Mouse (Mus musculus) bone marrow, adult 2 months (tissue): ENCODE measurements around the gene Kcnip4. TPM values are rescaled to one million over a fixed set of nuclear protein-coding genes. Genes with fewer than 3 reads are reported as not detected.

ENCODE experiments used
- H3K27ac ChIP-seq: fragments of 200-500 bp; 2 replicates; pipeline ENCODE4 v1.5.1; 2012; ENCODE audit warnings: low read depth, mild to moderate bottlenecking, control low read depth, inconsistent platforms, low read length; ENCODE audit not compliant: control insufficient read depth, poor library complexity, insufficient read depth
- H3K4me1 ChIP-seq: fragments of 200-500 bp; 2 replicates; pipeline ENCODE4 v1.6.1; 2011; ENCODE audit warnings: low read length; ENCODE audit not compliant: control insufficient read depth, insufficient read depth
- H3K4me3 ChIP-seq: fragments of 200-500 bp; replicated peaks from 2 replicates; pipeline ENCODE3; 2011; ENCODE audit warnings: mild to moderate bottlenecking, low read depth, low read length, control low read depth; ENCODE audit not compliant: control insufficient read depth
- CTCF ChIP-seq: fragments of 200-500 bp; IDR thresholded peaks from 2 replicates; pipeline ENCODE4 v1.5.1; 2011; ENCODE audit warnings: low read length, control low read depth; ENCODE audit not compliant: control insufficient read depth, insufficient read depth
- POLR2A ChIP-seq: fragments of 200-500 bp; IDR thresholded peaks from 2 replicates; pipeline ENCODE4 v1.6.1; 2011; ENCODE audit warnings: low read depth, mild to moderate bottlenecking, control low read depth, low read length, borderline replicate concordance; ENCODE audit not compliant: control insufficient read depth
- WGBS: fragments of 180-500 bp; shearing (Covaris S2); methylation state at CpG from one replicate; pipeline ENCODE4 v1.1.7; 2018; 5-methylcytosine and 5-hydroxymethylcytosine counted together
- polyA plus RNA-seq: library from polyadenylated mRNA; stranded (reverse); fragments of >200 nt; gene quantifications from 2 replicates; pipeline ENCODE4 v1.2.4, GENCODE M21; 2011; ENCODE audit warnings: low replicate concordance; ENCODE audit not compliant: missing spikeins, insufficient read depth, insufficient read length

Kcnip4 gene
- polyA plus RNA-seq, 1 experiment, result 1.5 TPM

DNA sequence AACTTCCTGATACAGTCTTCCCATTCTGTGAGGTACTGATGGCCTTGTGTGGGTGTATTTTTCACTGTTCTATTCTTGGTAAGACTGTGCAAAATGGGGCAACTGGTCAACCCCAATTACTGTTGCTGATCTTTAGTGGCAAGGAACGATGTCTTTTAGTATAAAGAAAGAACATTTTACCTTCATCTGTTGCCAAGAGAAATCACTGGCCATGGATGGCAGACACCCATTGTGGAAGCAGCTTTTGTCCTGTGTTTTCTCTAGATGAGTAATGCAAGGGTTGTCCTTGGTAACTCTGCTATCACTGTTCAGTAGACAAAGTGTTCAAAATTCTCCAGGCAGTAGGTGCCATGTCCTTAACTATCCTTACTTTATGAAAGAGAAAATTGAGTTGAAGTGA is 729.2 kb downstream of the Kcnip4 start:
- Histone ChIP-seq H3K4me1 (no peaks in the 10 kb centered on the region), H3K4me3 (no peak overlapping the region), H3K27ac (no peak overlapping the region)
- no peak for TF ChIP-seq CTCF
- TF ChIP-seq POLR2A, result no peak
- 54% methylated on average over 1 of the region's 1 CpGs for WGBS

DNA sequence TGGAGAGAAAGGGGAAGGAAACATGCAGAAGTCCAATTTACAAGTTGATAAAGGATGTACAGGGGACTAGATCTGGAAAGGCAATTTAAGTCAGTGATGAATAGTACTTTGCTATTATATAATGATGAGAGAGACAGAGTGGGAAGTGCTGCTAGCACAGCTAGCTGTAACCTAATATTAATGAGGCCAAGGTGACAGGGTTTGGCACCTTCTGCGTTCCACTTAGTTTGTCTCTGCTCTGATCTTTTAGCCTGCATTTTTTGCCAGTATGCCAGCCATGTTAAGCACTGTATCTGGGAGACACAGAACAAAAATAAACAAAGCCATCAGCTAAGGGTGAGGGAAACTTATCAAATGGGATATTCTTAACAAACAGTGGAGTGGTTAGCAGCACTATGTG is 745.3 kb downstream of the Kcnip4 start:
- TF ChIP-seq POLR2A, result no peak
- no peak for TF ChIP-seq CTCF
- Histone ChIP-seq H3K4me3 (no peak overlapping the region), H3K27ac (no peak overlapping the region), H3K4me1 (no peaks in the 10 kb centered on the region)
- WGBS, result 62% methylated on average over 1 of the region's 1 CpGs

DNA sequence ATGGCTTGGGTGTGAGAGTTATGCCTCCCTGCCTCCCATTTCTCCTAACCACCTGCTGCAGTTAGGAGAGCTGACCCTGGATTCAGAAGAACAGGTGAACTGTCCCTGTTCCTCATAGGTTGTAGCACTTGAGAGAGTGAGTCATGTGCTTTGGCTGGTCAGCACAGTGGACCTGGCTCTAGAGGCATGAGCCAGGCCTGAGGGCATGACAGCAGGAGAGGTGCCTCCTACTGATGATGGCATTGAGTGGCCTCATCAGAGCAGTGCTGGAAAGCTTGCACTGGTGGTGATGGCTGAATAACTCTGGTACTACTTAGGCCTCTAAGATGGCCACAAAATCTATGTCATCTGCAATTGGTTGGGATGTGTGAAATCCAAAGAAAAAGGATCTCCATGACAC is 776.1 kb downstream of the Kcnip4 start:
- Histone ChIP-seq H3K27ac (no peak overlapping the region), H3K4me1 (no peaks in the 10 kb centered on the region), H3K4me3 (no peak overlapping the region)
- TF ChIP-seq POLR2A (no peak), CTCF (no peak)

DNA sequence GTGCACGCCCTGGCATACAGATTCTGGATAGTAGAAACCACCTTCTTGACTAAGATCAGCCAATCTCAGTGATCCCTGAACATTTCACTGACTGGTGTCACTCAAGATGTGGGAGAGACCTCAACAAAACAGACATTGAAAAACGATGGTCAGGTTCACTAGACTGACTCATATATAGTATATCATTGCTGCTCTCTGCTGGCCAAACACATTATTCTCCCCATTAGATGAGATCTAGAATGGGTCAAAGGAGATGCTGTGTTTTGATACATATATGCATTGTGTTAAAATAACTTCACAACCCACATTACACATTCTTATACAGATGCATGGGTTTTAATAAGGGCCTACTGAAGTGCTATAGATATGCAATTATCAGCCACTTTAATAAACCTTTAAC is 787.1 kb downstream of the Kcnip4 start:
- H3K4me3 ChIP-seq, result no peak overlapping the region
- no peak overlapping the region for H3K27ac ChIP-seq
- H3K4me1 ChIP-seq, result no peaks in the 10 kb centered on the region
- 43% methylated on average over 2 of the region's 2 CpGs for WGBS
- TF ChIP-seq CTCF (no peak), POLR2A (no peak)

DNA sequence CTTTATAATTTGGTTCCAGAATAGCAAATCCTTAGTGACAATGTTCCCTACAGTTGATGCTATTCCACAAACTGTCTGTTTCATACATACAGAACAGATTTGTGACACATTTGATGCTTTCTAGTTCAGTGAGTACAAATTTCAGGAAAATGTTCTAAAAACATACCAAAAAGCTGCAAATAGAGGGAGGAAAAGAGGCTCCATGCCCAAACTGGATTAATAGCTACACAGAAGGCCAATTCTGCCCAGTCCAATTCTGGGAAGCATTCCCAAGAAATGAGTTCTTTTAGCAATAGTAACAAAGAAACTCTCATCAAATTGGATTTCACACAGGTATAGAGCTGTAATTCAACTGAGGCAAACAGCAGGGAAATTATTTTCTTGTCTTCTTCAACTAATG is 806.5 kb downstream of the Kcnip4 start:
- TF ChIP-seq CTCF, result no peak
- TF ChIP-seq POLR2A, result no peak
- no peak overlapping the region for H3K4me3 ChIP-seq
- H3K4me1 ChIP-seq, result no peaks in the 10 kb centered on the region
- H3K27ac ChIP-seq, result no peak overlapping the region

DNA sequence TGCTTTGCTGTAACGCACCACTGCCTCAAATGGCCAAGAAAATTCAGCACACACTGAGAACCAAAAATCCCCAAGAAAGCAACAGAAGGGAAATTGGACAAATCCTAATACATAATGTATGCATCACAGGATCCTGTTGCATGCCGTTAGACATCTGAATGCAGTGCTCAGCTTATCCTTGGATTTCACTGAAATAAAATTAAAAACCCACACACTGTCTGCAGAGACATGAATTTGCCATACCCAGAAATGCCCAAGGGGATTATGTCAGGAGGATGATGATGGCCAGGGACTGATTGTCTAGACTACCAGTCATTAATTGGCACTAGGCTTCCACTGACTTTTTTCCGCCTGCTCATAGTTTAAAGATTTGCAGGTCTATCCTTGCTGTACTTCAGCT is 818.7 kb downstream of the Kcnip4 start:
- Histone ChIP-seq H3K4me1 (no peaks in the 10 kb centered on the region), H3K4me3 (no peak overlapping the region), H3K27ac (no peak overlapping the region)
- 78% methylated on average over 3 of the region's 3 CpGs for WGBS
- TF ChIP-seq POLR2A (no peak), CTCF (no peak)

DNA sequence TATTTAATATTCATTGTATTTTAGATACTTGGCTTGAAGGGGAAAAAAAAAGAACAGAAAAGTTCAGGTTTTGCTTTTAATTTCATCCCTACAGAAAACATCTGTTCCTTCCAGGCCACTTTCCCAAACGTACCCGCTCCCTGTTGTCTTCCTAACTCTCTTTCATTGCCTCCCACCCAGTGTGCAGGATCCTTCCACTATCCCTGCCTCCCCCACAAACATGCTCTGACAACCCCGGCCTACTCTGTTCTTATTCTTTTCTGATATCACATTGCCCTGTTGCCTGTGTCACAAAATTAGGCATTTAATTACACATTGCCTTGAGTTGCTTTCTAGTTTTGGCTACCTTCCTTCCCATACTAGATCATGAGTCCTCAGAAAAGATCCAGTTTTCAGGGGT is 837.6 kb downstream of the Kcnip4 start:
- Histone ChIP-seq H3K4me1 (no peaks in the 10 kb centered on the region), H3K4me3 (no peak overlapping the region), H3K27ac (no peak overlapping the region)
- TF ChIP-seq POLR2A (no peak), CTCF (no peak)
- 84% methylated on average over 3 of the region's 3 CpGs for WGBS

DNA sequence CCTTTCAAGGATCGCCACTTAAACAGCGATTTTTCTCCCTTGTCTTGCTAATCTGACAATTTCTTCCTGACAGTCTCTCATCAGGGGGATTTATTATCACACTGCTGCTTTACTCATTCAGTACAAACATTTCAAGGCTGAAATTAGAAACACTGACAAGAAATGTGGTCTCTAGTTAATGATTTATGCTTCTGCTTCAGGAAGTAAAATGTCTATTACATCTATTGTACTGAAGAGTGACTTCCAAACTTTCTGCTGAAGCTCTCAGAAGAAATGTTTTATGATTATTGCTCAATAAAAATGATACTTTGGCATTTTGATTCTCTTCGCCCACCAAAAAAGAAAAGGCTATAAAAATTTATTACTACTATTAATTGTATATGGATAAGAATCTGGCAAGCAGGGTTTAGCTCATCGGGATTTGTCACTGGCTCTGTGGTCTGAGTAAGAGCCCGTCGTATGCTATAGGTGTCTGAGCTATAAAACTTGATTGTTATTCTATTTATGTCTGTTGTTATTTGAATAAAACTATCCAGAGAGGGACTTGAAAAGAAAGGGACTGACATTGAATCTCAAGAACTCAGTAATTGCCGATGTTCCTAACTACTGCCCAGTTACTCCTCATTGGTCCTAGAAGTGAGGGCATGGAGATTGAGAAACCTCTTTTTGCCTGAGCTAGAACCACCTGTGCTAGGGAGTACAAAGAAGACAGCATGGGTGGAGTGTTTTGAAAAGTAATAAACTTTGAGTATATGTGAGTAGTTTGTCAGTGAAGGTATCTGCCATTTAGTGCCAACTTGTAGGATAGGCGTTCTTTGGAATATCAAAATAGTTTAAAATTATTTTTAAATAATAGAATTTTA is 844.7 kb downstream of the Kcnip4 start:
- Histone ChIP-seq H3K27ac (no peak overlapping the region), H3K4me3 (no peak overlapping the region), H3K4me1 (no peaks in the 10 kb centered on the region)
- WGBS, result 69% methylated on average over 8 of the region's 8 CpGs
- TF ChIP-seq POLR2A, result no peak
- no peak for TF ChIP-seq CTCF

DNA sequence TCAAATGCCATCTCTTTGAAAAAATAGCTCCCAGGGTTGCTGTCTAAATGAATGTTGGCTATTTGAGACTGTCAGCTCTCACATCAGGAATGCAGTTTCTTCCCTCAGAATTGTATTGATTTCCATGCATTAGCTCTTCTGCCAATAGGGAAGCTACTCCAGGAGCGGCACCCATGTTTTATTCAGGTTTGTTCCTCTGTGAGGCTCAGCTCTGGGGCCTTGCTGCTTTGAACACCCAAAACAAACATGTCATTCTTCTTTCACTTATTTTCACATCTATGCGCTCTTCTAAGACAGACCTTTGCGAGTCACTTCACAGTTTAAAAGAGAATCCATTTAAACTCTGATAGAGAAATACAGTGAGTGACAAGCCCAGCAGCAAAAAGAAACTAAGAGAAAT is 862.2 kb downstream of the Kcnip4 start:
- no peak for TF ChIP-seq CTCF
- TF ChIP-seq POLR2A, result no peak
- Histone ChIP-seq H3K4me3 (no peak overlapping the region), H3K27ac (no peak overlapping the region), H3K4me1 (no peaks in the 10 kb centered on the region)
- WGBS, result 87% methylated on average over 3 of the region's 3 CpGs
